Mouse (Mus musculus): ENCODE measurements around the gene Gm3336.

The Gm3336 gene

DNA sequence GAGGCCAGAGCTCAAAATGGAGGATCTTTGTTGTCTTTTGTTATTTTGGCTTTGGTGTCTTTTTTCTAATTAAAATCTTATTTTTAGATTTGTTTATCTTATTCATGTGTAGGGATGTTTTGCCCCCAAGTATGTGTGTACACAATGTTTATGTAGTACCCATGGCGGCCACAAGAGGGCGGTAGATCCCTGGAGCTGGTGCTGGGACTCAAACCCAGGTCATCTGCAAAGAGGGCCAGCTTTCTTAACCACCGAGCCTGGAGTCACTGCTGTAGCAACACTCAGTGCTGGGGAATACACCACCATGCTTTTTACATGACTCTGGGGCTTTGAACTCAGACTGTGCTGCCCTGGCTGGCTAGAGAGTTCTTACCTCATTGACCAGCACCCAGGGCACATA lies 45.0 kb downstream of the Gm3336 start:
- DNase-seq (ENCODE audit: low read depth, low spot score), result peak; percentile 75

DNA sequence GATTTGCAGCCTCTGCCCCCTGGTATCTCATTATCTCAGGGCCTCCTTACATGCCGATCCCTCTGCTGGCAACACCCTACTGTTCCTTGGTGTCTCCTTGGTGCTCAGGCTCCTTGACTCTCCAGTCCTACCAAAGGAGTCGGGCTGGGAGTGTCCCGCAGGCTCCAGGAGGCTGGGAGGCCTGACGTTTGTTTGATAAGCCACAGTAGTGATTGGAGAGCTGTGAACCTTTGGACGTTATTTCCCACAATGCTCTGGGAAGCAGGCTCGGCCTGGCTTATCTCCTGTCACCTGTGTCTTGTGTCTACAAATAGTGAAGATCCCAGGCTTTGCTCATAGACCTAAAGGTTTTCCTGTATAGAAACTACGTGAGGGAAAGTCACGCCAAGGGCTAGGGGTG lies 45.7 kb downstream of the Gm3336 start:
- DNase-seq (ENCODE audit: low read depth, low spot score), result no peak

DNA sequence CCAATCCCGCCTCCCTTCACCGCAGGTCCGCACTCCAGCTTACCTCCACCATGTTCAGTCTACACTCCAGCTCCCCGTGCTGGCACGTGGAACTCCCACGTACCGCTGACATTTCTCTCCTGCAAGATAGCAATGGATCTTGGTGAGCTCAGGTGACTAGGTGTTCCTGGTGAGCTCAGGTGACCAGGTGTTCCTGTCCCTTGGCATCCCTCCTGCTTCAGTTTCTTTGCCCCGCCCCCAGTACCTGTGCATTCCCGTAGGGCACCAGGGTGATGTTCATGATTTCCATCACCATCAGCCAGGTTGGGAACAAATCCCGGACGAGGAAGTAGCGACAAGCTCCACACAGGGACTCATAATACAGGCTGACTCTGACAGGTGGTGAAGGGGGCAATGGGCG lies 46.3 kb downstream of the Gm3336 start:
- no peak for DNase-seq (ENCODE audit: low read depth, low spot score)

DNA sequence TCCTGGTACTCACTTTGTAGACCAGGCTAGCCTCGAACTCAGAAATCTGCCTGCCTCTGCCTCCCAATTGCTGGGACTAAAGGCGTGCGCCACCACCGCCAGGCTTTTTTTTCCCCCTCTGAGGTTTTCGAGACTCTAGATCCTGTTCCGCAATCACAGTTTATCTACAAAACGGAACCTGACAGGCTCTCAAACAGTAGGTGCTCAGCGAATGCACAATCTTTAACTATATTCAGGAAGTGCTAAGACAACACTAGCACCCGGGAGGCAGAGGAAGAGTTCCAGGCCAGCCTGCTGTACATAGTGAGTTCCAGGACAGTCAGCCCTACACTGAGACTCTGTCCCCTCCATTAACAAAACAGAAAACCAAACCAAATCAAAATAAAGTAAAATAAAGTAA lies 47.0 kb downstream of the Gm3336 start:
- DNase-seq (ENCODE audit: low read depth, low spot score), result no peak

DNA sequence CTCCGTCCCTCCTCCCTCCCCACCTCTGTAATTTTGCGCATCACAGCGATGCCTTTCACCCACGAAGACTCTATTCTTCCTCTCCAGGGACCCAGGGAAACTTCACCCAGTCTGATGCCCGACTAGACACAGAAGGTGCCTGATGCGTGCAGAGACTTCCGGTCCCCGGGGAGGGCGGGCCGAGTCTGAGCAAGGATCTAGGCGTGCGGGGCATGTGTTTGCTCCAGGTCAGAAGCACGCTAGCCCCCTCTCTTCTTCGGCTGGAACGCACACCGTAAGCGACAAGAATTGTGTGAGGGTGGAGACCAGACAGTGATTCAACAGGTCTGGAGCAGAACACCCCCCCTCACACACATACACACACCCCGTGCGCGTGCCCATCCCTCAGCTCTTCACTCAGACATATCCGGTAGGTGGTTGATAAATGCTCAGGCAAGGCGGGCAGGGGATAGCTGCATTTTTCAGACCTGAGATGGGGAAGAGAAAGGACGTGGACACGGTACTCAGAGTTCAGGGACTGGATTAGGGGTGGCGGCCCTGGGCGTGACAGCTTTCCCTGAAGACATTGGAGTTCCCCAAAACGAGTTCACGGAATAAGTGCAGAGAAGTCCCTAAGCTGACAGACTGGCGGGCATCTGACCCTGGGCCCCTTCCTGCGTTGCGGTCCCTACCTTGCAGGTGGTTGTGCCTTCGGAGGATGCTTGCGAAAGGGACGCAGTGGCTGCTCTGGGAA lies 47.7 kb downstream of the Gm3336 start:
- DNase-seq (ENCODE audit: low read depth, low spot score), result peak; percentile 81

DNA sequence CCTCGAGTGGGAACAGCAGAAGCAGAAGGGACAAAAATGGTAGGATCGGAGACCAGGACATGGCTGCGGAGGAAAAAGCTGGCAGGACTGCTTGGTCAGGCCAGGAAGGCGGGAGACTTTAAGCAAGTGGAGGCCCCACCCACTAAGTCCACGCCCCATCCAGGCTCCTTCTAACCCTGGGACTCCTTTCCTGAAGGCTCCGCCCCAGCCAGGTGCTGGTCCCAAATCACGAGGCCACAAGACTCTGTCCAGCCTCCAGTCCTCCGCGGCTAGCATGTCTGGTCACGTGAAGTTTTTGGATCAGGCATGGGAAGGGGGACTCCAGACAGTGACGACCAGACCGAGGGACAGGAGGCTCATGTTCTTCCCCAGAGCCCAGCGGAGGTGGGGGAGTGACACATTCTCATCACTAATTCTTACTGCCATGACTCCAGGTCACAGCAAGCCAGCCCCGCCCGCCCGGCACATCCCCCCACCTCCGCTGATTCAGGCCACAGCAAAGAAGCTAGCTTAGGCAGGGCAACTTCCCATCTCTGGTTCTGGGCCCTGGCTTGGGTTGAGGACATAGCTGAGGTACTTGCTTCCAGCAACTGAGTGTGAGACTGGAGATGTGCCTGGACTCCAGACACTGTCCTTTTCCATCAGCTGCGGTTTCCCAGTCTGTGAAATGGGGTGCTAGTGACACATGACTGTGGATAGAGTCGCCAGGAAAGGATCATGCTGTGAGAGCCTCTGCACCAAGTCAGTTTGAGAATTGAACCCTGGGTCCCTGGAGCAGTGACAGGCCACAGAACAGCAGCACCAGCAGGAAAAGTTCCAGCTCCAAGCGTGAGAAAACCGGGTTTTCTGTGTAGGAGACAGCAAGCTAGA lies 48.5 kb downstream of the Gm3336 start:
- peak; percentile 54 for DNase-seq (ENCODE audit: low read depth, low spot score)

DNA sequence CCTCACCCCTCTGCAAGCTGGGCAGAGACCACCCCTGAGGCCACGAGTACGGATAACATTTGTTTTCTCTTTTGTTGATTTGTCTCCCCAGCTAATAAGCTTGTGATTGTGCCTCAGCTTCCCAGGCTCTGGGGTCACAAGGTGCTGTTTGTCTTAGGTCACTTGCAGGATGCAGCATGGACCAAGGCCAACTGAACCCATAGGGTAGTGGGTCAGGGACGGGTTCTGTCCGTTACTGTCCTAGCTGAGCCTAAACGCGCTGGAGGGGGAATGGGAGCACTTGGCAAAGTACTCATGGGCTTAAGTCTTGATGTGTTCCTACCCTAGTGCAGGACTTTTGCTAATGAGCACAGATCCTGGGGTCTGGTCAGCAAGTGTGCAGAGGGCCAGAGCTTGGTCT lies 49.2 kb downstream of the Gm3336 start:
- DNase-seq (ENCODE audit: low read depth, low spot score), result no peak

DNA sequence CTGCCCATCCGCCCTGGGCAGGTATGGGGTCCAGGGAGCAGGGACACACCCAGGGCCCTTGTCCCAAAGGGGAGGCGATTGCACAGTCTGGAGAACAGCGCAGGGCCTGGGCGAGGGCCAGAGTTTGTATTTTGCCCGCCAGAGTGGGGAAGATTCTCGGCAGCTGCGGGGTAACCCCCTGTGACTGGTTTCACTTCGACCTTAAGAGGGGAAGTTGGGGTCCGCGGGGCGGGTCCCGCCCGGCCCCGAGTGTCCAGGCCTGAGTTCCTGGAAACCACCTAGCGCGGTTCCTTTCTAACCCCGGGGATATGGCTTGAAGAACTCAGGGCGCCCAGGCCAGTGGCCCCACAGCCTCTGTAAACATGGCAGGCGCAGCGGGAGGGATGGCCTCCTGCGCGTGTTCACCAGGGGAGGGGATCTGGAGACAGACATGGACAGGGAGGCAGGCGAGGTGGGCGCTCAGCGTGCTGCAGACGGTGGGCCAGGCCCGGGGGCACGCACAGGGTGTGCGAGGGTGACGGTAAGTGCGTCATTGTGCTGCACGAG lies 50.0 kb downstream of the Gm3336 start:
- no peak for DNase-seq (ENCODE audit: low read depth, low spot score)

DNA sequence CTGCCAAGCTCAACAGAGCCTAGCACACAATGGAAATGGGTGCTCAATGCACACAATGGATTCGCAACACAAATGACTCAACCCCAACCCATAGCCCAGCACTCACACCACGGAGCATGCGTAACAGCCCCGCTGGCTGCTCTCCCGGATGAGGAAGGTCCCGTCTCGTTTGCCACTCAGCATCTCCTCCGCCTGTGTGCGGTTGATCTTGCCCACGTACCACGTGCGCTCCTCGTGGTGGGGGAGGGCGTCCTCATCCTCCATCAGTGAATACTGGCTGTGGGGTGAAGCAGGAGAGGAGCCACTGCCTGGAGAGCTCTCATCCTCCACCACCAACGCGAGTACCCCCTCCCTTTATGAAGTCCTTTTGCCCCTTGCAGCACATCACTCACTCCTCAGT lies 50.6 kb downstream of the Gm3336 start:
- DNase-seq (ENCODE audit: low read depth, low spot score), result no peak

DNA sequence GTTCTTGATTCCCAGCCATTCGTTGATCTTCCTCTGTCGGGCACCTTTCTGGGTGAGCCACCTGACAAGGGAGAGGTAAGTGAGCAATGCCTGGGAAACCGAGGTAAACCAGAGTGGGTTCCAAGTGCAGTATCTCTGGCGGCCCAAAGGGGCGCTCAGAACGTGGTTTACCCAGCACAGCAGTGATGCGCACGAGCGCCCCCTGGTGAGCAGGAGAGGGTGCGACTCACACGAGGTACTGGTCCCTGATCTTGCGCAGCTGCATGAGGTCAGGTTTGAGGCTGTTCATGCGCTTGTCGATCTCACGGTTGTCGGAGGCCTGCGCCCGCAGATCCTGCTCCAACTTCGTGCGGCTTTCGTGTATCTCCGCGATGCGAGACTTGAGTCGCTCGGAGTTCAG lies 51.0 kb downstream of the Gm3336 start:
- DNase-seq (ENCODE audit: low read depth, low spot score), result peak; percentile 99

DNA sequence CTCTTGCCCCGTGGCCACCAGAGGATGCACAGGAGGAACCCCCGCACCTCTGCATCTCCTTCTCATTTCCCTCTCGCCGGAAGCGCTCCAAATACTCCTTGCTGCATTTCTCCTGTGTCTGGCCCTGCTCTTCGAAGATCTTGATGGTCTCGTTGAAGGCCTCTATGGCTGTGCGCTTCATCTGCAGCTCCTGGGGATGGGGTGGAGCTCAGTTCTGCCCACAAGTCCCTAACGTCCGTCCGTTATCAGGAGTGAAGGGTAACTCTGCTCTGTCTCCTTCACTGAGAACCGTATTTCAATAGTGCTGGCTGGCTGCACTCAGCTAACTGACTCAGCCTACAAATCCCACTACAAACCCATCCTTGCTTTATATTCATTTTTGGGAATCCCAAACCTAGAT lies 51.5 kb downstream of the Gm3336 start:
- no peak for DNase-seq (ENCODE audit: low read depth, low spot score)

DNA sequence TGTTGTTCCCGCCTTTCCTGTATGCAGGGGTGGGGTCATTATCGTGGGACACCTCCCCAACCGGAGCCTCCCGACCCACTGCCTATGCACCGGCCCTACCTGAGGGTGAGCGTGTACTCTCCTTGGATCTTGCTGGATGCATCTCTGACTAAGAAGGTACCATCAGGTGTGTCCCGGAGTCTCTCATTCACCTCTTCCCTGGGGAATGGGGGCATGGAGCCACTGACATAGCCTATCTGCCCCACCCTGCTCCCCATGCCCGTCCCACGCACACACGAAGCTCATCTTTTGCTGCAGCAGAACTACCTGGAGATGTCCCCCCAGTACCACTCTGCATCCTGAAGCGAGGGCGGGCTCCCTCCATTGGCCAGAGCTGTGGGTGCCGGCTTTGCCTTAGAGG lies 52.4 kb downstream of the Gm3336 start:
- DNase-seq (ENCODE audit: low read depth, low spot score), result no peak

DNA sequence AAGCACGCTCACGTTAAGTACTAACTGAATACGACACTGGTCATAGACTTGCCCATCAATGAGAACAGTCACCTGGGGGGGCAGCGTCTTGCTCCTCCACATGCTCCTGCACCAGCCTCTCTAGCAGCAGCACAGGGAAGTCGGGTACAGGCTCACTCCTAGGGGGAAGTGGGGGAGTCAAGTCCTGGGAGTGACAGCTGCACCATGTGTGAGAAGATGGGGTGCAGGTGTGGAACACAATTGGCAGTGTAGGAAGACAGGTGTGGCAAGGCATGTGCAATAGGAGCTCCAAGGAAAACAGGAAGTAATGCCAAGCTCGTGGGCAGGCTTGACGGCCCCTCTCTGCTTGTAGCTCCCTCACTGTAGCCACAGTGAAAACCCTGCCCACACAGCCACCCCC lies 52.9 kb downstream of the Gm3336 start:
- no peak for DNase-seq (ENCODE audit: low read depth, low spot score)

DNA sequence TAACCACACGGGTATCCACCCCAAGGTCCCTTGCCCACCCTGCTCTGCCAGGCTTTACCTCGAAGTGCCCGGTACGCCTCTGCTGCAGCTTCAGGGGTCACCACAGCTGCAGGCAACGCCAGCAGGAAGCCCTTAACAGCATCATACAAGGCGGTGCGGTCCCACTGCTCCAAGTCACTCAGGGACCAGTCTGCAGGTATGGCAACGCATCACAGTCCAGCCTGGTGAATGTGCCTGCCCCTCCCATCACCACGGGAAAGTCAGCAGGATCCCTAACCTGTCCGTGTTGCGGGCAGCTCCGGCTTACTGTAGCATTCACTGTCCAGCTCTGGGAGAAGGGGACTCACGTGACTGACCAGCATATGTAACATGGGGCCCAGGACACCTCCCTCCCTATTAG lies 53.7 kb downstream of the Gm3336 start:
- no peak for DNase-seq (ENCODE audit: low read depth, low spot score)

Measured in CD4-positive, CD25-positive, alpha-beta regulatory T cell, adult 2 months (primary cell).